Mouse (Mus musculus) lung, embryonic 16.5 days (tissue): ENCODE measurements at regions not wholly inside any gene's neighbourhood (a gene's known extent, or its start where the extent isn't known, plus 50 kb on each side); places are given as distances from the start of the nearest gene placed in this dataset.

Experiments used
- ATAC-seq: fragments of 200-750 bp; cut with Nextera tagmentation; 2 replicates; pipeline ENCODE4 v1.8.0; 2017; ENCODE audit warnings: low read depth, mild to moderate bottlenecking, moderate library complexity
- H3K27ac ChIP-seq: fragments of 300-500 bp; sonication (generic); 2 replicates; pipeline ENCODE4 v1.5.1; 2014; ENCODE audit warnings: mild to moderate bottlenecking, control low read depth, low read length
- H3K27me3 ChIP-seq: fragments of 300-500 bp; sonication (generic); 2 replicates; pipeline ENCODE4 v1.6.1; 2014; ENCODE audit warnings: low read depth, low read length, mixed read lengths; ENCODE audit not compliant: control insufficient read depth, insufficient read depth
- H3K36me3 ChIP-seq: fragments of 300-500 bp; sonication (generic); 2 replicates; pipeline ENCODE4 v1.6.1; 2014; ENCODE audit warnings: low read length; ENCODE audit not compliant: control insufficient read depth, insufficient read depth
- H3K4me1 ChIP-seq: fragments of 300-500 bp; sonication (generic); replicated peaks from 2 replicates; pipeline ENCODE4 v1.6.1; 2014; ENCODE audit warnings: low read length, mixed read lengths; ENCODE audit not compliant: control insufficient read depth, insufficient read depth
- H3K4me2 ChIP-seq: fragments of 300-500 bp; sonication (generic); 2 replicates; pipeline ENCODE4 v1.6.1; 2014; ENCODE audit warnings: low read depth, low read length, control low read depth
- H3K4me3 ChIP-seq: fragments of 300-500 bp; sonication (generic); 2 replicates; pipeline ENCODE4 v1.5.1; 2014; ENCODE audit warnings: mild to moderate bottlenecking, low read length, control low read depth
- H3K9ac ChIP-seq: fragments of 300-500 bp; sonication (generic); 2 replicates; pipeline ENCODE4 v1.6.1; 2014; ENCODE audit warnings: low read length, control low read depth
- H3K9me3 ChIP-seq: fragments of 300-500 bp; sonication (generic); 2 replicates; pipeline ENCODE4 v1.6.1; 2016; ENCODE audit warnings: low read length; ENCODE audit not compliant: control insufficient read depth
- WGBS: fragments of 180-500 bp; shearing (Covaris S2); extraction: QIAGEN DNeasy Blood & Tissue Kit; methylation state at CpG from one replicate; pipeline ENCODE4 v1.1.7; 2014; 5-methylcytosine and 5-hydroxymethylcytosine counted together

DNA sequence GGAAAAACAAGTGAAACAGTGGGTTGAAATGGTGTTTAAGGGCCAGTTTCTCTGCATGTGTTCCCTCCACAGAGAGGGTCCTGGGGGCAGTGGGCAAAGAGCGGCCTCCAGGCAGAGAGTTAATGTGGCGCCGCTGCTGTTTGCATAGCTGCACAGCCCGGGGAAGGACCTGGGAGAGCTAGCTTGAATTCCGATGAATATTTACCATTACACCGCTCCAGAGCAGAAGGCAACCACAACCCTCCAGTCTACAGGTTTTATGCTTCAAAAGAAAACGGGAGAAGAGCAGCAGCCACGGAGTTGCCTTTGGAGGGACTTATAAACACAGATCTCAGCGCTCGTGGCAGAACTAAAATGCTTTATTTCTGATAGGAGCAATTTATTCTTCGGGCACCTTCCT lies 94.2 kb upstream of the Pmfbp1 start:
- ATAC-seq = no peak
- no peak overlapping the region; the same call in 1 of the 2 replicates for H3K27ac ChIP-seq

GRCm38 (mm10) chr8:109400192-109400591 lies 93.6 kb upstream of the Pmfbp1 start:
- Histone ChIP-seq H3K4me2 (peak overlapping the region; percentile 43; the same call in 1 of the 2 replicates), H3K27me3 (no peaks in the 10 kb centered on the region), H3K9ac (no peak overlapping the region), H3K36me3 (no peaks in the 10 kb centered on the region), H3K4me1 (no peaks in the 10 kb centered on the region), H3K4me3 (peak overlapping the region; percentile 12; the same call in 1 of the 2 replicates), H3K27ac (no peak overlapping the region), H3K9me3 (no peaks in the 10 kb centered on the region; the same call in 1 of the 2 replicates)
- ATAC-seq = no peak
- 77% methylated on average over 5 of the region's 5 CpGs for WGBS

More for the DNA sequence above, 94.2 kb upstream of the Pmfbp1 start:
- H3K4me1 ChIP-seq = no peaks in the 10 kb centered on the region
- no peaks in the 10 kb centered on the region for H3K27me3 ChIP-seq
- H3K4me3 ChIP-seq = peak overlapping the region; percentile 12
- no peaks in the 10 kb centered on the region for H3K36me3 ChIP-seq
- 28% methylated on average over 11 of the region's 11 CpGs for whole genome bisulfite sequencing
- H3K9ac ChIP-seq = no peak overlapping the region
- peak overlapping the region; percentile 43; the same call in 1 of the 2 replicates for H3K4me2 ChIP-seq
- no peaks in the 10 kb centered on the region; the same call in 1 of the 2 replicates for H3K9me3 ChIP-seq

- no peaks in the 10 kb centered on the region for H3K9me3 ChIP-seq
- H3K36me3 ChIP-seq = no peaks in the 10 kb centered on the region
- H3K9ac ChIP-seq = no peak overlapping the region
- H3K27ac ChIP-seq = no peak overlapping the region
- no peaks in the 10 kb centered on the region for H3K27me3 ChIP-seq
- no peak overlapping the region for H3K4me2 ChIP-seq
- ATAC-seq = no peak
- H3K4me3 ChIP-seq = no peak overlapping the region
- WGBS = 38% methylated on average over 5 of the region's 5 CpGs
- no peaks in the 10 kb centered on the region for H3K4me1 ChIP-seq
Measured at GRCm38 (mm10) chr8:109407913-109408312, 85.9 kb upstream of the Pmfbp1 start.

- H3K4me3 ChIP-seq = no peak overlapping the region
- WGBS = 80% methylated on average over 6 of the region's 6 CpGs
- H3K4me1 ChIP-seq = no peaks in the 10 kb centered on the region
- H3K27me3 ChIP-seq = no peaks in the 10 kb centered on the region
- no peaks in the 10 kb centered on the region for H3K9me3 ChIP-seq
- H3K27ac ChIP-seq = no peak overlapping the region
- no peak for ATAC-seq
- H3K36me3 ChIP-seq = no peaks in the 10 kb centered on the region
- no peak overlapping the region for H3K4me2 ChIP-seq
- no peak overlapping the region for H3K9ac ChIP-seq
Measured at GRCm38 (mm10) chr8:109410531-109410930, 83.3 kb upstream of the Pmfbp1 start.

DNA sequence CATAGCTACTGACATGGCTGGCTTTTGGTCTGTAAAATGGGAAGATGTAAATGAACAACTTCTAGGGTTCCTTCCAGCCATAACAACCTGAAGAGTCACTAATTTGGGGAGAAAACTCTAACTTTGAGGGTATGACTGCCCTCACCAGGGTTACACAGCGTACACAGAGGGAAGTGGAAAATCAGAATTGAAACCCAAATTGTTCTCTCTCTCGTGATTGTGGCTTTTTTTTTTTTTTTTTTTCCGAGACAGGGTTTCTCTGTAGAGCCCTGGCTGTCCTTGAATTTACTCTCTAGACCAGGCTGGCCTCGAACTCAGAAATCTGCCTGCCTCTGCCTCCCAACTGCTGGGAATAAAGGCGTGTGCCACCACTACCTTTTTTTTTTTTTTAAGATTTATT lies 80.4 kb upstream of the Pmfbp1 start:
- Histone ChIP-seq H3K36me3 (no peaks in the 10 kb centered on the region), H3K27ac (no peak overlapping the region), H3K4me2 (no peak overlapping the region), H3K4me1 (peaks cover 4% of the 10 kb centered on the region; the same call in 1 of the 2 replicates), H3K4me3 (no peak overlapping the region), H3K9ac (no peak overlapping the region), H3K9me3 (no peaks in the 10 kb centered on the region), H3K27me3 (no peaks in the 10 kb centered on the region)
- WGBS = 81% methylated on average over 5 of the region's 5 CpGs
- ATAC-seq = no peak

GRCm38 (mm10) chr8:109415315-109415714 lies 78.5 kb upstream of the Pmfbp1 start:
- no peaks in the 10 kb centered on the region for H3K9me3 ChIP-seq
- H3K27ac ChIP-seq = no peak overlapping the region
- no peaks in the 10 kb centered on the region for H3K27me3 ChIP-seq
- no peak overlapping the region for H3K9ac ChIP-seq
- no peak overlapping the region for H3K4me2 ChIP-seq
- WGBS = 70% methylated on average over 4 of the region's 4 CpGs
- no peak overlapping the region for H3K4me3 ChIP-seq
- H3K4me1 ChIP-seq = peaks cover 4% of the 10 kb centered on the region; the same call in 1 of the 2 replicates
- no peaks in the 10 kb centered on the region for H3K36me3 ChIP-seq
- ATAC-seq = no peak

- Histone ChIP-seq H3K9ac (no peak overlapping the region), H3K27me3 (no peaks in the 10 kb centered on the region), H3K9me3 (no peaks in the 10 kb centered on the region), H3K4me3 (no peak overlapping the region), H3K27ac (no peak overlapping the region), H3K36me3 (no peaks in the 10 kb centered on the region), H3K4me1 (peaks cover 4% of the 10 kb centered on the region; the same call in 1 of the 2 replicates), H3K4me2 (no peak overlapping the region)
- WGBS = 58% methylated on average over 11 of the region's 11 CpGs
- no peak for ATAC-seq
Measured at GRCm38 (mm10) chr8:109415906-109416305, 77.9 kb upstream of the Pmfbp1 start.

DNA sequence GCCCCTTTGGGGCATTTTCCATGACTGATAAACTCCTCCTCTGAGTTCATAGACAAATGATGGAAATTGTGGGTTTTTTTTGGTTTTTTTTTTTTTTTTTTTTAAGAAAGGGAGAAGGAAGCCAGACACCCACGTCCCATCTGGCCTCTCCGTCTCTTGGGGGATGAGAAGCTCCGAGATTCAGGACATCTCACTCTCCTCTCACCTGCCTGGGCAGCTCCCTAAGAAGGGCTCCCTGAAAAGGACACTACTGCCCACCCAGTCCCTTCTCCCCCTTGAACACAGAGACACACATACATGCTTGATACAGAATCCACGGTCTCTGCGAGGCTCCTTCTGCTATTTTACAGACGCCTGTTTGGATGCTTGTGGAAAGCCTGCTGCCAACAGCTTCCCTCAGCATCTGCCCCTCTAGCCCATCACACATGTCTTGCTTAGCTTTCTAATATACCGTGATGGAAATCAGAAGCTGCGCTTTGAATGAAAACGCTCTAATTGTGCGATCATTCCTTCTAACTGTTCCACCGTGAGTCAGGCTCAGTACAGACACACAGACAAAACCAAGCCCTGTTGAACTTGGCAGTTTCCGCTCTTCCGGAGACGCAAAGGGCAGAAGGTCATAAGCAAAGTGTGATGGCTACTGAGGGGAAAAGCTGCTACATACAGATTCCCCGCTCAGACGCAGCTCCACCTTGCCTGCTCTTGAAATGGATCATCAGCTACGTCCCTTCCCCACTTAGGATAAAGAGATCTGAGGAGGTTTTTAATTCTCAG lies 77.3 kb upstream of the Pmfbp1 start:
- H3K4me2 ChIP-seq = peak overlapping the region; percentile 25
- H3K4me3 ChIP-seq = no peak overlapping the region
- H3K36me3 ChIP-seq = no peaks in the 10 kb centered on the region
- no peak overlapping the region for H3K27ac ChIP-seq
- ATAC-seq = no peak
- peaks cover 4% of the 10 kb centered on the region; the same call in 1 of the 2 replicates for H3K4me1 ChIP-seq
- H3K9ac ChIP-seq = no peak overlapping the region
- WGBS = 49% methylated on average over 17 of the region's 17 CpGs
- H3K27me3 ChIP-seq = no peaks in the 10 kb centered on the region
- no peaks in the 10 kb centered on the region for H3K9me3 ChIP-seq

- Histone ChIP-seq H3K4me1 (peaks cover 4% of the 10 kb centered on the region; the same call in 1 of the 2 replicates), H3K4me2 (peak overlapping the region; percentile 25; the same call in 1 of the 2 replicates), H3K36me3 (no peaks in the 10 kb centered on the region), H3K27me3 (no peaks in the 10 kb centered on the region), H3K27ac (no peak overlapping the region), H3K9me3 (no peaks in the 10 kb centered on the region), H3K4me3 (no peak overlapping the region), H3K9ac (no peak overlapping the region)
- WGBS = 29% methylated on average over 5 of the region's 5 CpGs
- peak; percentile 43; the same call in 1 of the 2 replicates for ATAC-seq
Measured at GRCm38 (mm10) chr8:109417222-109417621, 76.6 kb upstream of the Pmfbp1 start.
